Mouse (Mus musculus) lung, postnatal 25 days (tissue): ENCODE measurements around the gene Lsm2.

Experiments used
- DNase-seq: peaks from one replicate; pipeline ENCODE4 v3.0.0; 2022; ENCODE audit warnings: low spot score

Gene Lsm2

DNA sequence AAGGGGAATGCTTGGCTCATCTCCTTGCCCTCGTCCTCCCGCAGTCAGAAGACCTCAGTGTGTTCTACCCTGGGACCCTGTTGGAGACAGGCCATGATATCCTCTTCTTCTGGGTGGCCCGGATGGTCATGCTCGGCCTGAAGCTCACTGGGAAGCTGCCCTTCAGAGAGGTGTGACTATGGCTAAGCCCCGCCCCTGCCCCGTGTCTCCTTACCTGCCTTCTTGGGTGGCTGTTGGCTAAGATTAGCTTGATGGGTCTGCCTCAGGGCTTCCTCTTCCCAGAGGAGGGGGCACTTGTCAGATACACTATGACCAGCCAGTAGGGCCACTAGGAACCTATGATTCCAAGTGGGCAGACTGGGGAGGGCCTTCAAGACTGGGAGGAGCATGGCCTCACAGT lies 31.6 kb downstream of the Lsm2 start:
- no peak for DNase-seq

DNA sequence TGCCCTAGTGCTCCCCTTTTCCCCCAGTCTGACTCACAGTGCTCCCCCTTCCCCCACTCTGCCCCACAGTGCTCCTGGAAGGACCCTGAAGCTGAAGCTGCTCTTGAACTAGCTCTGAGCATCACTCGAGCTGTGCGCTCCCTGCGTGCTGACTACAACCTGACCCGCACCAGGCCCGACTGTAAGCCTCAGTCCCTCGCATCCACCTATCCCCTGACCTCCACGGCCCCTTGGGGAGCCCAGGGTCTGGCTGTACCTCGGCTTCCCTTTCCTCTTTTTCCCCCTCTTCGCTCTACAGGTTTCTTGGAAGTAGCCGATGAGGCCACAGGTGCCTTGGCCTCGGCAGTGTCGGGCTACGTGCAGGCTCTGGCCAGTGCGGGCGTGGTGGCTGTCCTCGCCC lies 33.6 kb downstream of the Lsm2 start:
- no peak for DNase-seq

DNA sequence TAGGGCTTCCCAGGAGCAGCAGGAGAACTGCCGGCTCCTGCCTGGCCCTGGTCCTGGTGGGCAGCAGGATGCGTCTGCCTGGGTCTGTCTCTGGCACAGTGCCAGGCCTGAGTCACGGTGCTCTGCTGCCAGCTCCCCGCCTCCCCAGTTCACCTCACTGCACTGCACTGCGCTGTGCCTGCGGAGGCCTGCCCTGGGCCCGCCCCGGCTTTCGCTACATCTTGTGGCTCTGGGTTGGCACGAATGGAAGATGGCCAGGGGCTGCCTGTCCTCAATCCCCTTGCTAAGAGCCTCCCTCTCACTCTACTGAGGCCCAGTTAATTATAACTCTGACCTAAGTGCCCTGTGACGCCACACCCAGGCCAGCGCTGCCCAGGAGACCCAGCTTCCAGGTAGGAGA lies 34.7 kb downstream of the Lsm2 start, which contains the start of gene Vwa7:
TSS of gene Vwa7 (plus strand) at position 204 of the 400 bp plus-strand sequence.
- no peak for DNase-seq

DNA sequence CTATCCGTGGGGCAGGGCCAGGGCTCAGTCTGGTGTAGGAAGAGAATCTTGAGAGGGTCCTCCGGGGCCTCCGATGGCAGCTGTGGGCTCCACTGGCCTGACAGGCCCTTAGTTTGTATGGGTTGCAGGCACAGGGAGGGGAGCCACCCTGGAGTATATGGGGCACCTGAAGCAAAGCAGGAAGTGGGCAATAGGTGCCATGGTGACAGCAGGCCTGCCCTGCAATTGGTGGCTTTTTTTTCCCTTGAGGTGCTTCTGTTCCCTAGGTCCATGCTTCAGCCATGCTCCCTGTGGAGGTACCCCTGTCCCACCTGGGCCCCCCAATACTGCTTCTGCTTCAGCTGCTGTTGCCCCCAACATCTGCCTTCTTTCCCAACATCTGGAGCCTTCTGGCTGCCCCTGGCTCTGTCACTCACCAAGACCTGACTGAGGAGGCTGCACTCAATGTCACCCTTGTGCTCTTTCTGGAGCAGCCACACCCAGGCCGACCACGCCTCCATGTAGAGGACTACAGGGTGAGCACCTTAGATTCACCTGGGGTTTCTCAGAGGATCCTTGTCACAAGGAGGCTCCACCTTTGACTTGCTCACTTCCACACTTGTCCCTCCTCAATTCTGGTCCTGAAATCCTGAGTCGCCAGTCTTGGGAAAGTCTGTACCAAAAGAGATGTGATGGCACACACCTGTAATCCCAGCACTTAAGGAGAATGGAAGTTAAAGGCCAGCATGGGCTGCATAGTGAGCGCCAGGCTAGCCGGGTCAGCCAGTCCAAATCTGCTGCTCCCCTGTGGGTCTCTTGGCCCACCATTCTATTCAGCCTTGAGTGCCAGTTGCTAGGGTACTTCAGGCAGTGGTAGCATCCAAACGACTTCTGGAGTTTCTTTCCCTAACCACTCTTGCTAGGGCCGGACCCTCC lies 35.4 kb downstream of the Lsm2 start:
- no peak for DNase-seq

DNA sequence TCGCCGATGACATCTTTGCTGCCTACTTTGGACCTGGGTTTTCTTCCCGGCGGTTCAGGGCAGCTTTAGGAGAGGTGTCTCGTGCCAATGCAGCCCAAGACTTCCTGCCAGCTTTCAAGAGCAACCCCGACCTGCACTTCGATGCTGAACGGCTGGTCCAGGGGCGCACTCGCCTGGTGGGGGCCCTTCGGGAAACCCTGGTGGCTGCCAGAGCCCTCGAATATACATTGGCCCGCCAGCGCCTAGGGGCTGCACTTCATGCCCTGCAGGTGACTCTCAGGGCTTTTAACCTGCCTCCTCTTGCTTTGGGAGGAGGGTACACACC lies 36.0 kb downstream of the Lsm2 start:
- no peak for DNase-seq

DNA sequence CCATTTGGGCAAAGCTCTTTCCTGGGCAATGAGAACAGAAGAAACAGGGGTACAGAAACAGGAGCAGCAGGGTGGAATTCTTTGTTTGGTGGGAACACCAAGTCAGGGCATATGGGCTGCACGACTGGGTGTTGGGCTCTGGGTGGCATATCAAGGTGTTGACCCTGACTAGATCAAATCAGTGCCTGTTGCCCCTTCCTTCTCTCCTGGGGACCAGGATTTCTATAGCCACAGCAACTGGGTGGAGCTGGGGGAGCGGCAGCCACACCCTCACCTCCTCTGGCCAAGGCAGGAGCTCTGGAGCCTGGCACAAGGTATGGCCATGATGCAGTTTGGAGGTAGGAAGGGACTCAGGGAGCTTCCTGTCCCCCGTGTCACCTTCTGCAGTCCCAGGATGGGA lies 36.5 kb downstream of the Lsm2 start:
- no peak for DNase-seq

DNA sequence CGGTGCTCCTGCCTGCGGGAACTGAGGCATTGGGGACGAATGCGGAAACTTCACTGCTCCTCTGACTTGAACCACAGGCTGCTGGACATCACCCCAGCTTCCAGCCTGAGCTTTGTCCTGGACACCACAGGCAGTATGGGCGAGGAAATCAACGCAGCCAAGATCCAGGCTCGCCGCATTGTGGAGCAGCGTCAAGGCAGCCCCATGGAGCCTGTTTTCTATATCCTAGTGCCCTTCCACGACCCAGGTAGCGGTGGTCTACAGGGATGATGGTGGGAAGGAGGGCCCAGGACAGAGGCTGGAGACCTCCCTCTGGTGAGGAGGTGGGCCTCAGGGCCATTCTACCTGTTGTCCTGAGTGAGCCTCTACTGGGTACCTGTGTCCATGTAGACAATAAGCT lies 38.2 kb downstream of the Lsm2 start:
- no peak for DNase-seq

DNA sequence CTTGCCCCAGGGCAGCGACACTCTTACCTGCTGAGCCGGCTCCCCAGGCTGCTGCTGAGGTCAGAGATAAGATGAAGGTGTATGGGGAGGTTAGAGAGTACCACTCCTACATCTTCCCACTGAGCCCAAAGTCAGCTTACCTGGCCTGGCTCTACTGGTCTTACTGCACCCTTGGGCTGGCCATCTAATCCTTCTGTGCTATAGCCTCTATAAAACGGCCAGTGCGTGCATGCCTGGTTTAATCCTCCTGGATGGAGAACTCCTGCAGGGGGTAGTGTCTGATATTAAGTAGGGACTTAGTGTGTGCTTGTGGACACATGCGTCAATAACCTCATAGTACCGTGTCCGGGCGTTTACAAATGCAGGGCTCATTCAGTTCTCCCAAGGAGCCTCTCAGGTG lies 38.9 kb downstream of the Lsm2 start:
- DNase-seq, result no peak

DNA sequence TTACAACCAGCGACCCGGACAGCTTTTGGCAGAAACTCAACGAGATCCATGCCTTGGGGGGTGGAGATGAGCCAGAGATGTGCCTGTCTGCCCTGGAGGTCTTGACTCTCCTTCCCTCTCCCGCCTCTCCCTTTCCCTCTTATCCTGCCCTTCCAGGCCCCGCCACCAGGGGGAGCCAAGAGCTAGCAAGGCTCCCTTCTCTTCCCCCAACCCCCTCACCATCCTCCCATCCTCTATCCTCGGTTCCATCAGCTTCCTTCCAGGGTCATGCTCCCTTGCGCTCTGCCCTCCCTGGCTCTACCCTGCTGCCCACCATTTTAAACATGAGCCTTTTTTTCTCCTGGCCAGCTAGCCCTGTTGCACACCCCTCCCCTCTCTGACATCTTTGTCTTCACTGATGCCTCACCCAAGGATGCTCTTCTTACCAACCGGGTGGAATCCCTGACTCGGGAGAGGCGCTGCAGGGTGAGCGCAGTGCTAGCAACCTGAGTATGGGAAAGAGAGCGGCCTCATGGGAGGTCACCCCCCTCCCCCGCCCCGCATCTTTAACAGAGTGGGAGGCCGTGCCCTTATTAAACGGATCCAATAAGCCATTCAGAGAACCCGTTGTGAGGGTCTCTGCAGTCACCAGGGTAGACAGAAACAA lies 39.6 kb downstream of the Lsm2 start:
- DNase-seq, result peak; percentile 88

DNA sequence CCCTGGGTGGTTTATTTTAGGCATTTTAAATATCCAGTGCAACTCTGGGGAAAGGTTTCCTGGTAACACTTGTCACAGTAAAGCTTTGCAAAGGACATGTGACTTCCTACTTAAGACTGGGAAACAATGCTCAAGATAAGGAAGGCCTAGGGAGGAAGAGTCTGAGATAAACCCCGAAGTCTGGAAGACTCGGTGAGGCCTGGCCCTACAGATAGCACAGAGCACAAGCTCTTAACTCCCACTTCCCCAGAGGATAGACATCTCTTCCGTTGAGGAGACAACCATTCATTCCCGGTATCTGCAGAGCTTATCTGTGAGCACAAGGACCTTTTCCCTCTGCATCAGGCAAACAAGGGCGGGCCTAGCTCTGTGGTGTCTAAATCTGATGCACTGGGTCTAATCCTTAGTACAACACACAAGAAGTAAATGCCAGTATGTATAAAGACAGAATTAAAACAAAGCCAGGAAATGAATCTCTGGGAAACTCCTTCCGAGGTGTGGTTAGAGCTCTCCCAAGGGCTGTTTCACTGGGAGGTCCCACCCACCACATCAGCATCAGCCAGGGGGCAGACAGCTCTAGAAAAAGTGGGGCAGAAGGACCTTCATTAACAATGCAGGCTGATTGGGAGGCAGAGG lies 40.3 kb downstream of the Lsm2 start:
- peak; percentile 75 for DNase-seq

DNA sequence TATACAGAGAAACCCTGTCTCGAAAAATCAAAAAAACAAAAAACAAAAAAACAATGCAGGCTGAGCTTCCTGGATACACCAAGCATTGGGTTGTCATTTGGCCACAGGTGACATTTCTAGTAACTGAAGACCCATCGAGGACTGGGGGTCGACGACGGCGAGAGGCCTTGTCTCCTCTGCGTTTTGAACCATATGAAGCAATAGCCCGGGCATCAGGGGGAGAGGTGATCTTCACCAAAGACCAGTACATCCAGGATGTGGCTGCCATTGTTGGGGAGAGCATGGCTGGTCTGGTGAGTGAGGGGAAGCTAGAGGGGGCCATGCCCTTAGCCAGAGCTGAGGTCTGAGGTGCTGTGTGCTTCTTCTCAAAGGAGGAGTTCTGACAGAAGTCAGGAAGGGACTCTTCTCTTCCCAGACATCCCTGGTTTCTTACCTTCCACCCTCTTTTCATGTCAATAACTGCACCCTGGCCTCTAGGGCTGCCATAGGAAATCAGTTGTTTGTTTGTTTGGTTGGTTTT lies 40.9 kb downstream of the Lsm2 start:
- DNase-seq, result no peak

DNA sequence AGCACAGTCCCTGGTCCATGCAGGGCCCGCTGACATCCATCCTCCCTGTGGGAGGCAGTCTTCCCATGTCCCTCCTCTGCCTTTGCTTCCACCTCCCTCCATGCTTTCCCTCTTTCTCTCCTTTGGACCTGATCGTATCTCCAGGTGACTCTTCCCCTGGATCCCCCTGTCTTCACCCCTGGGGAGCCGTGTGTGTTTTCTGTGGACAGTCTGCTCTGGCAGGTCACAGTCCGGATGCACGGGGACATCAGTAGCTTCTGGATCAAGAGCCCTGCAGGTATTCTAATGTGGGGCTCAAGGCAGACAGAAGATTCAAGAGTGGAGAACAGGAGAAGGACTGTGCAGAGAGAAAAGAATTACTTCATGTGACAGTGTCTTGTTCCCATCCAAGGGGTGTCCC lies 41.6 kb downstream of the Lsm2 start:
- no peak for DNase-seq

DNA sequence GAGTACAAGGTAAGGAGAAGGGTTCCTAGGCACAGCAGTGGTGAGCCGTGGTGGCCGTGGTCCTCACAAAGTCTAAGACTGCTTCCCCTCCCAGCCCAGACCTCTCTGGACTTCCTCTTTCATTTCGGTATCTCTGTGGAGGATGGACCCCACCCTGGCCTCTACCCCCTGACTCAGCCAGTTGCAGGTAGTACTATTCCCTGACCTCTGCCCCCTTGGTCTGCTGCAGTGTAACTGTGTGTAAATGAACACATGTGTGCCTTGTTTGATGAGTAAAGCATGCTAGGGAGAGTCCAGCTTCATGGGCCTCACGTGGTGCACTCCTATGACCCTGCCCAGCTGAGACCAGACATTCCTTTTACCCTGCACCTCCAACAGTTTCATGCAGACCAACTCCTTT lies 42.1 kb downstream of the Lsm2 start:
- no peak for DNase-seq

DNA sequence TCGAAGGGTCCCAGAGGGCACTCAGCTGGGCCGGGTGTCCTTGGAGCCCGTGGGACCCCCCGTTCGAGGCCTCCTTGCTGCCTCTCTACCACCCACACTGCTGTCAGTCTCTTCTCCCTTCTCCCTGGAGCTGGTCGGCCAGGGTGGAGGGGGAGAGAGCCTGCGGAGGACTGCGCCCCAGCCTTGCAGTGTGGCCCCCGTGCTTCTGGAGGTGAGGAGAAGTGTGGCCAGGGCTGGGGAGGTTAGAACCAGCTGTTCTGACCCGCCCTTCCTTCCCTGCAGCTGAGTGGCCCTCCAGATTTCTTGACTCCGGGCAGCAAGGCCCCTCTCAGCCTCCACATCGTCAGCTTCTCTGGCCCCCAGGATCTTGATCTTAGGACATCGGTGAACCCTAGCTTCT lies 42.6 kb downstream of the Lsm2 start:
- DNase-seq, result no peak

DNA sequence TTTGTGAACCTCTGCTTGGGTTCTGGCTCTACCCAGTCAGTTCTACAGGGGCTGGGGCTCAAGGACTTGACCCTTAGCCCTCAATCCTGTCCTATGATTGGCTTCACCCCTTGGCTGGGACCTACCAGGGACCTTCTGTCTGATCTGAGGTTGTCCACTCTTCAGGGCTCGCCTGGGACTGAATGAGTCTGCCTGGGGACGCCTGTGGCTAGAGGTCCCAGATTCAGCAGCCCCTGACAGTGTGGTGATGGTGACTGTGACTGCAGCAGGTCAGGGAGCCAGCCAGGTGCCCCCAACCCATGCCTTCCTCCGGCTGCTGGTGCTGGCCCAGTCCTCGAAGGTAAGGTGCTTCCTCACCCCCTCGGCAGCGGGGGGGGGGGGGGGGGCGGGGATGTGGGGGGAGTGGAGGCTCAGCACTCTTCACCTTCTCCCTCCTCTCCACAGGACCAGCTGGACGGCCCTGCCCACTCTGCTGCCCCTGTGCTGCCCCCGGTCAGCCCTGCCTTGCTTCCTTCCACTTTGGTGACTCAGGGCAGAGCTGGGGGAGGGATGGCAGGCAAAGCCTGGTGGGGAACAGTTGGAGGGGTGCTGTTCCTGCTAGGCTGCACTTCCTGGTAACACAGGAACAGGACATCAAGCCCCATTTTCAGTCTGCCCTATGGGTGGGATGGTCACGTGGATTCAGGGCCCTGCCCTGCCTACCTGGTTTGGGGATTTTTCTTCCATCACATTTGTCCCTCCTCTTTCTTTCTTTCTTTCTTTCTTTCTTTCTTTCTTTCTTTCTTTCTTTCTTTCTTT lies 43.2 kb downstream of the Lsm2 start:
- DNase-seq, result no peak

DNA sequence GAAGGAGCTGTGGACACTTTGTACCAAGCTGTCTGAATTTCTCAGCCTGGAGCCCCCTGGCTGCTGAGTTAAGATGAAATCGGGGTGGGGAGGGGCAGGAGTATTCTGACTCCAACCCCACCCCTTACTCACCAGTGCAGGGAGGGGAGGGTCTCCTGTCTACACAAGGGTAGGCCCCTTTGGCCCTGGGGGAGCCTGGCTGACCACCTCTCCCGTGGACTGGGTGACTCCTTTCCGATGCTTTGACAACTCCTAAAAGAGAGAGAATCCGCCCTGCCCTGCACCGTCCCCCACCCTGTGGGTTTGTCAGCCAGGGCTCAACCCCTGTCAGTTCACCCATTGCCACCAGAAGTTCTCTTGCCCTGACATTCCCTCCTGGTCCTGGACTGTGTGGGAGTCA lies 44.5 kb downstream of the Lsm2 start:
- DNase-seq, result no peak

DNA sequence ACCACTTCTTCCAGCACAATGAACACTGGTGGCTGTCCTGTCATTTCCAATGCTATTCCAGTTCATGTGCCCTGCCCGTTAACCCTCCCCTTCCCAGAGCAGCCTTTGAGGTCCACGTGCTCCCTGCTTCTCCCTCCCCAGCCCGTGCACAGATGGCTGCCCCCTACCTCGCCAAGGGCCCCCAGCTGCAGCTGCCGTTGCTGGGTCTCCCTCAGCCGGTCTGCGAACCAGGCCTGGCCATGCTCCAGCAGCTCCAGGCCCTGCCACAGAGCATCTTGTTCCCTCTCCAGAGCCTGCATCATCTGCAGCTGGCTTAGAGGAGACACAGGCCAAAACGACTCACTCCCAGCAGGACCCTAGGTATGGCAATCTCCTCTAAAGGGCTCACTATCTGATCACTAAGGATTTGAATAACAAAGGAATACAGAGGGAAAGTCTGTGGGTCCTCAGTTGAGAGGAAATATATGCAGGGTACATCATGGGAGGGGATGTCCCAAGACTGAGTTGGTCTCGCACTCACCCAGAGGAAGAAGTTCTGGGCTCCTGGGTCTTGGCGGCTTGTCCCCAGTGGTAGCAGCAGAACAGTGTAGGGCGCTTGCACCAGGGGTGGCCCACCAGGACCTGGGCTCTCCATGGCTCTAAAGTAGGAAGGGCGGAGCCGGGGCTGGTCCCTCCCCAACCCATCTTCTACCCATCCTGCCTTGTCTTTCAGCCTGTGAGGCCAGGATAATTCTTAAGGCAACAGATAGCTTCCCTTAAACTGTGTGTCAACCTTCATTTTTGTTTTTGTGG lies 45.8 kb downstream of the Lsm2 start, which contains the start of gene Sapcd1:
TSS of gene Sapcd1 (minus strand) at position 740 of the 792 bp plus-strand sequence.
- DNase-seq, result no peak

DNA sequence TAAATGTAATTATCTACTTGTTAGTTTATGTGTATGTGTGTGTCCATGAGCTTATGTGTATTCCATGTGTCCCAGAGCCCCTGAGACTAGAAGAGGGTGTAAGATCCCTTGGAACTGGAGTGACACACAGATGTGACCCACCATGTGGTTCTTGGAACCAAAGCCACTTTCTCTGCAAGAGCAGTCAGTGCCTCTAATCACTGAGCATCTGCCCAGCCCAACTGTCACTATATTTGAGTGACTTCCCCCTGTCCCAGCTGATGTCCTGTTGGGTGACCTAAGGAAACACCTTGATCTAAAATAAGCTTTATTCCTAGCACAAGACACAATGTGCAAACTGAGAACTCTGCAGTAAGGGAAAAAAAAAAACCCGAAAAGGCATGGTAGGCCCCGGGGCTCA lies 46.7 kb downstream of the Lsm2 start:
- no peak for DNase-seq

DNA sequence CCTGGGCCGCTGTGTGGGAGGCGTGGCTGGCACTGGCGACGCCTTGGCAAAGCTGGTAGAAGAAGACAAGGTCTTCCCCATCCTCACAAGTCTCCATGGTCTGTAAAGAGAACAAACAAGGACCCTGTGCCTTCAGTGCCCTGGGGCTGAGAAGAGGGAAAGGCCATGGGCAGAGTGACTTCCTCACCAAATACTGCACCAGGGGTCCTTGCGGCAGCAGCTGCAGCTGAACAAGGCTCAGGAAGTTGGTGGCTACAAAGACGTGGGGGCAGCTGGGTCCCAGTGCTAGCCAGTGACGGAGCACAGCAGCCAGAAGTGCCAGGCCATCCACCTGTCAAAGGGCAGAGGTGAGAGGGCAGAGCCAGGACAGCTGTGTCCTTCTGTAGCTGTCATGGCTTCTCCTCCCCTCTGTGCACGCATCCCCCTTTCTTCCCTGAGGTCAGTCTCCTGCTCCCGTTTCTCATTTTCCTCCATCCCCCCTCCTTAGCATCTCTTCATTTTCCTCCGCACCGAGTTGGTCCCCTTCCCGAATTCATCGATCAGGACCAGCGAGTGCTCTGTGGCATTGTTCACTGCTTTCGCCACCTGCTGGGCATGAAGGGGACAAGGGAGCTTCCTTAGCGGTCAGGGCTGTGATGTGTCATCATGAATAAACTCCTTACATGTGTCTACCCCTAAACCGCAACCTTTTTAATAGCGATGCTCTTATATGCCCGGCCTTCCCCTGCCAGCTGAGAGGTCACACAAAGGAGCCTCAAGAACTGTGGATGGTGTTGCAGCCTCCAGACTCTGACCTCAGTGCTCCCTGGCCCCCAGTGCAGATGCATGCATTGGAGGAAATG lies 48.2 kb downstream of the Lsm2 start:
- DNase-seq, result peak; percentile 30

DNA sequence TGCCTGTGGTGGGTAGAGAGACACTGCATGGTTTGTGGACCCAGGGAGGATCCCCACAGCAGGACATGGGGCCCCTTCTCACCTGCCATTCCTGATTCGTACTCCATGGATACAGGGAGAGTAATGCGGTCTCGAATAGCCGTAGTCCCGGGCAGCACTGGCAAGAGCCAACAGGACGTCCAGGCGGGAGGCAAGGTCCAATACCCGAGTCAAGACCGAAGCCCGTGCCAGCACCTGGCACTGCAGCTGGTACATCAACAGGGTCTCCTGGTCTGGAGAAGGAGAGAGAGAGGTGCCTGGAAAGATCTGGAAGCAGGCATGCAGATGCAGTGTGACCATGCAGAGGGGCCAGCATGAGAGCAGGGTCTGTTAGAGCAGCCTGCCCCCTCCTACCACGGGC lies 49.6 kb downstream of the Lsm2 start:
- DNase-seq, result no peak
